Mouse (Mus musculus) heart, embryonic 15.5 days (tissue): ENCODE data around the gene Vpreb3. TPM values are rescaled to one million over a fixed set of nuclear protein-coding genes. Genes with fewer than 3 reads are reported as not detected.

Experiments
- ATAC-seq: fragments of 200-750 bp; cut with Nextera tagmentation; replicated peaks from 2 replicates; pipeline ENCODE4 v1.8.0; 2017; ENCODE audit warnings: low read depth, moderate TSS enrichment; ENCODE audit not compliant: insufficient number of reproducible peaks, insufficient read depth, low FRiP score
- H3K27ac ChIP-seq: fragments of 300-500 bp; sonication (generic); 2 replicates; pipeline ENCODE4 v1.5.1; 2015; ENCODE audit warnings: mild to moderate bottlenecking, inconsistent platforms
- H3K27me3 ChIP-seq: fragments of 300-500 bp; sonication (generic); 2 replicates; pipeline ENCODE4 v1.6.1; 2015; ENCODE audit warnings: inconsistent platforms
- H3K36me3 ChIP-seq: fragments of 300-500 bp; sonication (generic); 2 replicates; pipeline ENCODE4 v1.6.1; 2015; ENCODE audit warnings: mild to moderate bottlenecking, inconsistent platforms
- H3K4me1 ChIP-seq: fragments of 300-500 bp; sonication (generic); replicated peaks from 2 replicates; pipeline ENCODE4 v1.6.1; 2015; ENCODE audit warnings: inconsistent platforms
- H3K4me2 ChIP-seq: fragments of 300-500 bp; sonication (generic); 2 replicates; pipeline ENCODE4 v1.6.1; 2015; ENCODE audit warnings: inconsistent platforms, mild to moderate bottlenecking, moderate library complexity
- H3K4me3 ChIP-seq: fragments of 300-500 bp; sonication (generic); 2 replicates; pipeline ENCODE4 v1.5.1; 2015; ENCODE audit warnings: mild to moderate bottlenecking, inconsistent platforms
- H3K9ac ChIP-seq: fragments of 300-500 bp; sonication (generic); 2 replicates; pipeline ENCODE4 v1.6.1; 2015; ENCODE audit warnings: mild to moderate bottlenecking, inconsistent platforms
- H3K9me3 ChIP-seq: fragments of 300-500 bp; sonication (generic); replicated peaks from 2 replicates; pipeline ENCODE4 v1.6.1; 2016; ENCODE audit warnings: inconsistent platforms
- WGBS: fragments of 180-500 bp; shearing (Covaris S2); methylation state at CpG from one replicate; pipeline ENCODE4 v1.1.7; 2015; ENCODE audit warnings: mixed read lengths; 5-methylcytosine and 5-hydroxymethylcytosine counted together
- polyA plus RNA-seq: library from polyadenylated mRNA; unstranded; fragments of >200 nt; fragmentation: Nextera tagmentation; extraction: Ambion mirVana; gene quantifications from 2 replicates; pipeline ENCODE4 v1.2.1, GENCODE M21; 2015

The Vpreb3 gene
- polyA plus RNA-seq, 1 experiment from 2014 or later: 0.35 TPM

DNA sequence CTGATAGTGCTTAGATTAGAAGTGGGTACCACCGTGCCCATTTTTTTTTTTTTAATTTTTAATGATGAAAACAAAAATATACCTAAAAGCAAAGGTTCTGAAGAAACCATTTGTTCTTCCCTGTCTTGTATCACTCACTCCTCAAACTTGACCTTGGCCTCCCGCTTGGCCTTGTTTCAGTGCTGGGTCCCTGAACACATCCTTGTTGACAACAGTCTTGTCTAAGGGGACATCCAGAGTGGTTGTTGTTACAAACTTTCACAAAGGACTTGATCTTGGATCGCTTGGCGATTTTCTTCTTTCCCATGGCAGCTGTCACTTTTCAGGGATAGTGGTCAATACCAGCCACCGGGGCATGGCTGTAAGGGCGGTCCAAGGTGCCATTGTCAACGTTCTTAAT, 2.4 kb downstream of the Vpreb3 start:
- 89% methylated on average over 7 of the region's 7 CpGs for WGBS
- H3K9me3 ChIP-seq: no peaks in the 10 kb centered on the region
- no peak overlapping the region for H3K4me2 ChIP-seq
- H3K4me1 ChIP-seq: peaks cover 6% of the 10 kb centered on the region; the same call in 1 of the 2 replicates
- no peak overlapping the region for H3K9ac ChIP-seq
- no peak for ATAC-seq
- no peaks in the 10 kb centered on the region for H3K36me3 ChIP-seq
- H3K27ac ChIP-seq: no peak overlapping the region
- peaks cover 12% of the 10 kb centered on the region for H3K27me3 ChIP-seq
- no peak overlapping the region for H3K4me3 ChIP-seq

DNA sequence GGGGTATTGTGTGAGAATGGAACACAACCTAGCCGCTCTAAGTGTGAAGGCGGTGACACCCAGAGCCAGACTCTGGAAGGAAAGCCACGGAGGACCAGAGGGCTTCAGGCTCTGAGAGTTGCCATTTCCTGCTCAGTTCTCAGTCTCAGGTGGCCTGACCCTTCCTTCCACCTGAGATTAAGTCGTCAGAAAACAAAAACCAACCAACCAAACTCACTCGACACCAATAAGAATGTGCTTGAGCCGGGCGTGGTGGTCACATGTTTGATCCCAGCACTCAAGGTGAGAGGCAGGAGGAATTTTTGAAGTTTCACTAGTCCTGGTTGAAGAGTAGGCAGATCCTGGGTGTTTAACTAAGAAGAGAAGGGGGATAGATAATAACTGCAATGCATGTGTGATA, 3.0 kb downstream of the Vpreb3 start:
- Histone ChIP-seq H3K4me3 (no peak overlapping the region), H3K27me3 (peaks cover 14% of the 10 kb centered on the region), H3K4me1 (peaks cover 12% of the 10 kb centered on the region), H3K9ac (no peak overlapping the region), H3K36me3 (no peaks in the 10 kb centered on the region), H3K27ac (no peak overlapping the region), H3K4me2 (no peak overlapping the region), H3K9me3 (no peaks in the 10 kb centered on the region)
- WGBS: 75% methylated on average over 7 of the region's 7 CpGs
- ATAC-seq: no peak

DNA sequence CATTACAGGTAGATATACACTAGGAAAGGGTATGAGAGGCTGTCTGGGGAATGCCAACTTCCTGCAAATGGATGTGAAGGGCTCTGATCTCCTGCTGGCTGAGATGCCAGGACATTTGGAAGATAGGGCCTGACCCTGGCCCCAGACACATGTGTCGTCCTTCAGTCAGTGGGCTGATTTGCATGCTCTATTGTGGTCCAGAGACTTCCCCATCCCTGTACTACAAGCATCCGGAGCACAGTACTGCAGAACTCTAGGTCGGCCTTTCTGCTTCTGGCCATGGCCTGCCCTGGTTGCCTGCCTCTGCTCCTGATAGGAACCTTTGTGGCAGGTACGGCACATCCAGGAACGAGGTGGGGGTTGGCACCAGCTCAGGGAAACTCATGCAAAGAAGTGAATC, 5.2 kb downstream of the Vpreb3 start:
- H3K27ac ChIP-seq: no peak overlapping the region
- ATAC-seq: no peak
- no peak overlapping the region for H3K4me2 ChIP-seq
- peaks cover 17% of the 10 kb centered on the region for H3K4me1 ChIP-seq
- H3K36me3 ChIP-seq: no peaks in the 10 kb centered on the region
- WGBS: 71% methylated on average over 5 of the region's 5 CpGs
- H3K4me3 ChIP-seq: no peak overlapping the region
- no peaks in the 10 kb centered on the region for H3K9me3 ChIP-seq
- peaks cover 24% of the 10 kb centered on the region for H3K27me3 ChIP-seq
- no peak overlapping the region for H3K9ac ChIP-seq

DNA sequence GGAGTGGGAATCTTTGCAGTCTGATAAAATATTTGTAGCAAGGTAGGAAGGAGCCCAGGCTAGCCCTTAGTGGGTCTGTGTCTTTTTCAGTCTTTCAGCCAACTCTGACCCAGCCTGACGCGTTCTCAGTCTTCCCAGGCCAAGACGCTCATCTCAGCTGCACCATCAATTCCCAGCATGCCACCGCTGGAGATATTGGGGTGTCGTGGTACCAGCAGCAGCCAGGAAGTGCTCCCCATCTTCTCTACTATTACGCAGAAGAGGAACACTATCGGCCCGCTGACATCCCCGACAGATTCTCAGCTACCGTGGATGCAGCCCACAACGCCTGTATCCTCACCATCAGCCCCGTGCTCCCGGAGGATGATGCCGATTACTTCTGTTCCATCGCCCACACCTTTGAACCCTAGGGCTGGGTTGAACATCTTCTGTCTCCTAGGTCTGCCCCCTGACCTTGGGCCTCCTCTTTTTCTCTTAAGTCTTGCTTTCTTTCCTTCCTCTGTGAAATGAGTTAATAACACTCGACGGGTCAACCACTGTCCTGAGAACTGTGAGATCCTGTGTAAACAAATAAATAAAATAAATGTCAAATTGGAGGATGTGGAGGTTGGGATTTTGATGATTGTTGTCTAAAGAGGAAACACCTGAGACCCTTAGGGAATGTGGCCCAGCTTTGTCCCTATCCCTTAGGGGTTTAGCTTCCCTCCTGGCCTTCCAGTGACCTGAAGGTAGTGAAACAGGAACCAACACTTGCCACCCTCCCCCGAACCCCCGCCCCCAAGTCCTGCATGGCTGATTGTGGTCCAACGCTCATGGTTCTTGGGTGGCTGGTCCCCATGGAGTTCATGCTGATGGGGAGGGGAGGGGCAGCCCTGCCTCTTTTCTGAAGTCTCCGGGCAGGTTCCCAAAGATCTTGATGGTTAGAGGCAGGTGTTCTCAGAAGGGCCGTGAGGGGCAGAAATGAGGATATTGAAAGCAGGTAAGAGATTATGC, 6.5 kb downstream of the Vpreb3 start:
- WGBS: 78% methylated on average over 22 of the region's 22 CpGs
- peaks cover 33% of the 10 kb centered on the region for H3K27me3 ChIP-seq
- H3K4me1 ChIP-seq: peaks cover 19% of the 10 kb centered on the region
- H3K4me2 ChIP-seq: no peak overlapping the region
- ATAC-seq: no peak
- H3K36me3 ChIP-seq: no peaks in the 10 kb centered on the region
- H3K9ac ChIP-seq: no peak overlapping the region
- H3K27ac ChIP-seq: no peak overlapping the region
- H3K9me3 ChIP-seq: no peaks in the 10 kb centered on the region
- no peak overlapping the region for H3K4me3 ChIP-seq

DNA sequence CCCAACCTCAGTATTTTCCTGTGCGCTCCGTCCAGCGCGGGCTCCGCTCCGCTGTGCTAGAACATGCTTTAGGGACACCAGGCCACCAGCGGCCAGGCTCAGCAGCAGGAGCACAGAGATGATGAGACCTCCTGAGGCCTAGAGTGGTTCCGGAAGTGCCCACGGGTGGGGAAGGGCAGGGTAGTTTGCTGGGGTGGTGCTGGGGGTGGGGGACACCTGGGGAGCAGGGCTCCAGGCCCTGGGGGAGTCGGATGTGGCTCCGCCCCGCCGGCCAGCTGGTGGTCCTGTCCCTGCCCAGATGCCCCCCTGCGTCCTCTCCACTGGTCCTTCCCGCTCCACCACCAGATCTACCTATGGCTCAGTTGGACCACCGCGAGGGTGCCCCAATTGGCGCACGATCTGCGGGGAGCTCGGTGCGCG, 7.9 kb downstream of the Vpreb3 start:
- peak overlapping the region; percentile 95 for H3K4me2 ChIP-seq
- peak; percentile 44 for ATAC-seq

DNA sequence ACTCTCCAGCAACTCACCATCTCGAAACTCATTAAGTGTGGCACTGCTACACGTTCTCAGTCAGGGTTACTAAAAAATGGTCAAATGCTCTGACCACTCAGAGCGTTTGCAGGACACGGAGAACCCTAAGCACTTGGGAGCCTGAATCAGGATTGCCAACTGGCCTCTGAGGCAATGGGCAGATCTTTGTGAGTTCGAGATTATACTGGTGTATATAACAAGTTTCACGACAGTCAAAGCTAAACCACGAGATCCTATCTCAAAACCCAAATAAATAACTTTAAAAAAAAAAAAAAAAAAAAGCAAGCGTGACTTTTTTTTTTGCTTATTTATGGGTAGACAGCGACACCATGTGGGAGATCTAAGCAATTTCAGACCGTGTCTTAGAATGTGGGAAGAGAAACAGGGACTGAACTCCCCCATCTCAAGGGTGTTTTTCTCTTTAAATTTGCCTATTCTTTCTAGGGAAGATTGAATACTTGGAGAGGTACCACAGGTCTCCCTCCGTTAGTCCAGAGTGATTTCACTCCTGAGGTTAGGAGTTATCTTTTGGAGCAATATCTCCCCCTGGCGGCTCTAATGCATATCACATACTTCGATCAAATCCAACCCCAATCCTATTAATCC, 8.7 kb downstream of the Vpreb3 start:
- H3K4me1 ChIP-seq: peaks cover 19% of the 10 kb centered on the region
- 0 out of 2 replicates have a peak, but pooled peaks have one; percentile 19 for ATAC-seq
- no peak overlapping the region for H3K27ac ChIP-seq
- 4% methylated on average over 13 of the region's 13 CpGs for WGBS
- no peaks in the 10 kb centered on the region for H3K36me3 ChIP-seq
- peak overlapping the region; percentile 95 for H3K4me2 ChIP-seq
- peaks cover 36% of the 10 kb centered on the region for H3K27me3 ChIP-seq
- H3K9me3 ChIP-seq: no peaks in the 10 kb centered on the region
- peak overlapping the region; percentile 62 for H3K9ac ChIP-seq
- H3K4me3 ChIP-seq: peak overlapping the region; percentile 57

More for the DNA sequence above, 7.9 kb downstream of the Vpreb3 start:
- Histone ChIP-seq H3K27me3 (peaks cover 36% of the 10 kb centered on the region), H3K4me3 (peak overlapping the region; percentile 57), H3K9ac (peak overlapping the region; percentile 62), H3K9me3 (no peaks in the 10 kb centered on the region), H3K36me3 (no peaks in the 10 kb centered on the region), H3K27ac (no peak overlapping the region), H3K4me1 (peaks cover 19% of the 10 kb centered on the region)
- WGBS: 4% methylated on average over 23 of the region's 23 CpGs

DNA sequence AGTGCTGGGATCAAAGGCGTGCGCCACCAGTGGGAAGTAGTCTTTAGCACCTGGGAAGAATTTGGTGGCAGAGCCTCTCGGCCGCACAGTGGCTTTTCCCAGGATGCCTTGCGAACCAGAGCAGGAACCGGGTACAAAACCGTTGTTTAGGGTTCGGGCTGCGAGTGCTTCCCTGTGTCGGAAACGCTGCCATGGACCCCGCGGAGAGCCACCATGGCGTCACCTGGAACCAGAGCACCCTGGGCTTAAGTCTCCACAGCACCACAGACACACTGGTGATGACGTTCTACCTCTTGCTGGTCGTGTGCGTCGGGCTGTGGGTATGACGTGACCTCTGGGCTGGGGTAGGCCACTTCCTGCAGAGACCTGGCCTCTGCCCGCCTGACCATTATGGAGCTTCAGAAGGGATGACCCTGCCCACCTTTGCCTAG, 11.5 kb downstream of the Vpreb3 start, which contains the start of gene Gm5134:
TSS of gene Gm5134 (plus strand) at position 134 of the 431 bp plus-strand sequence.
- Histone ChIP-seq H3K4me1 (peaks cover 19% of the 10 kb centered on the region), H3K27me3 (peaks cover 32% of the 10 kb centered on the region), H3K36me3 (no peaks in the 10 kb centered on the region), H3K4me3 (peak within 1 kb of the TSS; percentile 31), H3K9me3 (no peaks in the 10 kb centered on the region), H3K27ac (no peak within 1 kb of the TSS), H3K4me2 (peak within 1 kb of the TSS; percentile 61), H3K9ac (0 out of 2 replicates have a peak within 1 kb of the TSS, but pooled peaks have one; percentile 28)
- ATAC-seq: no peak
- WGBS: 28% methylated on average over 20 of the region's 20 CpGs

DNA sequence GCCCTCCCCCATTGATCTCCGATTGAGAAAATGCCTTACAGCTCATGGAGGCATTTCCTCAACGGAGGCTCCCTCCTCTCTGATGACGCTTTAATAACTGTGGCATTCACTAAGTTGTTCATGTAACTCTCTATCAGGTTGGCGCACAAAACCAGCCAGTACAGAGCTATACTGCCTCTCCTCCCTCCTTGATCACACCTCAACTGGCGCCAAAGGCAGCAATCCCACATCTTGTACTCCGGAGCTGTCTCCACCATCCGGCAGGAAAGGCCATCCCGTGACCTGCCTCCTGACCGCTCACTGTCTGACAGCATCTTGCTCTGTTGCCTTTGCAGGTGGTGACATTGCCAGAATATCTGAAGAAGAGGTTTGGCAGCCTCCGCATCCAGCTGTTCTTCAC, 31.0 kb downstream of the Vpreb3 start:
- H3K4me2 ChIP-seq: no peak overlapping the region
- no peak overlapping the region for H3K4me3 ChIP-seq
- H3K27ac ChIP-seq: no peak overlapping the region
- no peak overlapping the region for H3K9ac ChIP-seq
- 85% methylated on average over 10 of the region's 10 CpGs for WGBS
- no peaks in the 10 kb centered on the region for H3K36me3 ChIP-seq
- H3K4me1 ChIP-seq: no peaks in the 10 kb centered on the region
- H3K9me3 ChIP-seq: no peaks in the 10 kb centered on the region
- no peaks in the 10 kb centered on the region; the same call in 1 of the 2 replicates for H3K27me3 ChIP-seq
- ATAC-seq: no peak

DNA sequence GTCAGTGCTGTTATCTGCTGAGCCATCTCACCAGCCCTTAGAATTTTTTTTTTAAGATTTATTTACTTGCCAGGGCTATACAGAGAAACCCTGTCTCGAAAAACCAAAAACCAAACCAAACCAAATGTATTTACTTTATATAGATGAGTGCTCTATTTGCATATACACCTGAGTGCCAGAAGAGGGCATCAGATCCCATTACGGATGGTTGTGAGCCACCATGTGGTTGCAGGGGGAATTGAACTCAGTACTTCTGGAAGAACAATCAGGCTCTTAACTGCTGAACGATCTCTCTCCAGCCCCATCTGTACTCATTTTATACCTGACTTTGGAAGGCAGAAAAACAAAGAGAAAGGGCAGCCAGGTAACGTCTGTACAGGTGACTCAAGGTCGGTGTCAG, 32.4 kb downstream of the Vpreb3 start:
- Histone ChIP-seq H3K27ac (no peak overlapping the region), H3K4me2 (no peak overlapping the region), H3K4me1 (no peaks in the 10 kb centered on the region), H3K36me3 (no peaks in the 10 kb centered on the region), H3K27me3 (no peaks in the 10 kb centered on the region; the same call in 1 of the 2 replicates), H3K4me3 (no peak overlapping the region), H3K9ac (no peak overlapping the region), H3K9me3 (no peaks in the 10 kb centered on the region)
- ATAC-seq: no peak
- WGBS: 77% methylated on average over 5 of the region's 5 CpGs

DNA sequence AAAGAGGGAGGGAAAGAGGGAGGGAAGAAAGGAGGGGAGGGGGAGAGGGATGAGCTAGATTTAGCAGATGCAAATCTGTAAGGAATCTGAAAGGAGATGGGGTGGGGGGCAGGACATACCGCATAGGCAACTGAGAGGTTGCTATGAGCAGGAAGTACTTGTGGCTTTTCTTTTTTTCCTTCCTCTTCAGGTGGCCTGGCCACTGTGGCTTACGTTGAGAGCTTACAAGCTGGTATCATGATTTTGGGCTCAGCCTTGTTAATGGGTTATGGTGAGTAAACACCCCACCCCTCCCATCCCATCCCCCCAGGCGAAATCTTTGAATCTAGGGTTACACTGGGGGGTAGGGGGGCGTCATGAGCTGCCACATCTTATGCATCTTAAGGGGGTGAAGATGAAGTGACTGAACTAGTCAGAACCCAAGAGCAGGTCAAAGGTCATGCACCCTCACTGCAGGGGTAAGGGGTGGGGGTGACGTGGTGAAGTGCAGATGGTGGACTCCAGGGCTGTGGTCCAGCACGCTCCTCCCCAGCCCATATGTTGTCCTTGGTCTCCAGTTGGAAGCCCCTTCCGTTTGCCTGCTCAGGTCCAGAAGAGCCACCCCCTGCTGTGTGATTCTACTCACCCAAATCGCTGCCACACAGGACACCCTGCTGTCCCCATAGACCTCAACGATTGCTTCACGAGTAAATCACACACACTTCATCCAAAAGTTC, 35.4 kb downstream of the Vpreb3 start:
- H3K9ac ChIP-seq: no peak overlapping the region
- no peak; the same call in 1 of the 2 replicates for ATAC-seq

DNA sequence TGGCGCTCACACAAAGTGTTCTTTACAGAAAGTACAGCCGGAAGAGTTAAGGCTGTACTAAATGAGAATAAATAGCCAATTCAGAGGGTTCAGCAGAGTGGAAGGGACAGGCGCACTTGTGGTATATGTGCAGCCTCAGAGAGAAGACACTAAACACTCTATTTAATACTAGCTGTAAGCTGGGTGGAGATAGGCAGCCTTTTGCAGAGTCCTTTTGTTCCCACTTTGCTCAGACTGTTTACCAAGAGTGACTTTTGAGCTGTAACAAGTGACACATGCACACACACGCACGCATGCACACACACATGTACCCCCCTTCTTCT, 35.9 kb downstream of the Vpreb3 start:
- Histone ChIP-seq H3K4me1 (no peaks in the 10 kb centered on the region), H3K4me2 (no peak overlapping the region), H3K4me3 (no peak overlapping the region), H3K9me3 (no peaks in the 10 kb centered on the region), H3K36me3 (no peaks in the 10 kb centered on the region), H3K27ac (no peak overlapping the region), H3K27me3 (no peaks in the 10 kb centered on the region), H3K9ac (no peak overlapping the region)
- ATAC-seq: no peak
- 91% methylated on average over 5 of the region's 5 CpGs for WGBS

More for the DNA sequence above, 35.4 kb downstream of the Vpreb3 start:
- Histone ChIP-seq H3K9me3 (no peaks in the 10 kb centered on the region), H3K27ac (no peak overlapping the region), H3K4me2 (no peak overlapping the region), H3K4me1 (no peaks in the 10 kb centered on the region), H3K36me3 (no peaks in the 10 kb centered on the region), H3K27me3 (no peaks in the 10 kb centered on the region), H3K4me3 (no peak overlapping the region)
- WGBS: 39% methylated on average over 10 of the region's 10 CpGs
